Mouse (Mus musculus) cortical plate, adult 2 months (tissue): ENCODE results near the gene Rnf214.

Source experiments
- CTCF ChIP-seq: fragments of 200-500 bp; IDR thresholded peaks from 2 replicates; pipeline ENCODE4 v1.5.1; 2011; ENCODE audit warnings: mild to moderate bottlenecking, control low read depth, low read length; ENCODE audit not compliant: insufficient read depth; ENCODE audit errors: extremely low read depth
- POLR2A ChIP-seq: fragments of 200-500 bp; IDR thresholded peaks from 2 replicates; pipeline ENCODE4 v1.6.1; 2011; ENCODE audit warnings: mild to moderate bottlenecking, low read length, control low read depth; ENCODE audit not compliant: insufficient read depth; ENCODE audit errors: extremely low read depth

DNA sequence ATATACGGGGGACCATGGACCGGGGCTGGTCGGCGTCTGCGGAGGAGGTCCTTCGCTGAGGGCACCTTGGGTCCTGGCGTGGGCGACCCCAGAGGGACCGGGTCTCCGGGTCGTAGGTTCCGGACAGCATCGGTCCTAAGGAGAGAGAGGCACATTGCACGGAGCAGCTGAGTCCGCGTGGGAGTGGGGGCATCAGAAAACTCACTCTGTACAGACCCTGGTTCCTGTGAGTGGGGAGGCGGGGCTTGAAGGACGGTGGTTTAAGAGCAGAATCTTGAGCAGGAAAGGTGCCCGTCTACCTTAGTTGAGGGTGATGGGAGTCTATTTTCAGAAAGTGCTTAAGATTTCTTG is 342 bp upstream of the Rnf214 start:
- TF ChIP-seq CTCF (no peak), POLR2A (no peak)
